Mouse (Mus musculus) embryonic fibroblast, embryonic 13.5 days (primary cell): Measurements from ENCODE around the gene Dpp4.

ENCODE experiments used
- CTCF ChIP-seq: IDR thresholded peaks from 2 replicates; pipeline ENCODE4 v1.5.1; 2011; ENCODE audit warnings: mild to moderate bottlenecking, control low read depth, low read length, moderate library complexity, borderline replicate concordance; ENCODE audit not compliant: insufficient read depth
- POLR2A ChIP-seq: IDR thresholded peaks from 2 replicates; pipeline ENCODE4 v1.6.1; 2011; ENCODE audit warnings: low read depth, mild to moderate bottlenecking, control low read depth, low read length, moderate library complexity

DNA sequence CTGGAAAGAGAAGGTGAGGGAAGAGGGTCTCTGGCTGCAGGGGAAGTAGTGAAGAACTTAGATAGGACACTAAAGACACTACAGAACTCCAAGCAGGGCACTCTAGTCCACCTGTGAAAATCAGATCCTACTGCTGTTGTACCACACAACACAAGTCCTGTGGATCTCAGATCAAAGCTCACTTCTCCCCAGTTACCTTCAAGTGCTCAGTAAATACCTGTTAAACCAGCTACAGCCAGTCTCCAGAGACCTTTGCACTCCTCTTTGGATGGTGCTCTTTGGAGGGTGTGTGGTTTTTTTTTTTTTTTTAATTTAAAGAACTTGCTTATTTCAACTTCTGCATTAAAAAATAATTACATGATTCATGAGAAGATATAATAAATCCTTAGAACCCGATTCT is 5.2 kb upstream of the Dpp4 start:
- TF ChIP-seq CTCF: no peak
- TF ChIP-seq POLR2A: no peak
